Mouse (Mus musculus) liver, adult 2 months (tissue): Measurements from ENCODE around the gene Csnk1g2.

Experiments
- CTCF ChIP-seq: fragments of 200-500 bp; IDR thresholded peaks from 2 replicates; pipeline ENCODE4 v1.5.1; 2011; ENCODE audit warnings: low read depth, low read length, control low read depth
- POLR2A ChIP-seq: fragments of 200-500 bp; IDR thresholded peaks from 2 replicates; pipeline ENCODE4 v1.6.1; 2011; ENCODE audit warnings: low read length, control low read depth; ENCODE audit not compliant: insufficient read depth; ENCODE audit errors: extremely low read depth

DNA sequence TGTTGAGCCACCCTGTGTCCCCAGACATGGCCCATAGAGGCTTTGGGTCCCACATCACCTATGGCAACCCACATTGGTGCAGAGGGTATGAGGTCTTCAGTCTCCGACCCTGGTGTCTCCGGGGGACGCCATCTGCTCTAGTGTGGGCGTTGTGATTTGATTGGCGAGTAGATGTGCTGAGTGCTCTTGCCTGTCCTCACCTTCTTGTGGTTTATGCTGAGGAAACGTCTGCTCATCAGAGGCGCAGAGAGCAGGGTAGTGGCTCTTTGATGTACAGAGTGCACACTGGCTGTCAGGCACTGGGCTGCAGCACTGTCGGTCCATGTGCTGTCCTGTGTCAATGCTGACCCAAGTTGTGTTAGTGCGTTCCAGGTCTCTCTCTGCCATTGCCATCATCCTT, 6.3 kb downstream of the Csnk1g2 start:
- TF ChIP-seq POLR2A (no peak), CTCF (no peak)
